Mouse (Mus musculus): ENCODE measurements around the gene Atp1b3. TPM values are rescaled to one million over a fixed set of nuclear protein-coding genes. Genes with fewer than 3 reads are reported as not detected.
"Not testable (repeated sequence)": the region's sequence is repeated elsewhere in the genome, so short reads cannot be mapped to it uniquely, and the experiment has no call there.

Atp1b3 gene
- 10 to 100 TPM; 78.5 to 87.6 TPM for total RNA-seq (2021)

DNA sequence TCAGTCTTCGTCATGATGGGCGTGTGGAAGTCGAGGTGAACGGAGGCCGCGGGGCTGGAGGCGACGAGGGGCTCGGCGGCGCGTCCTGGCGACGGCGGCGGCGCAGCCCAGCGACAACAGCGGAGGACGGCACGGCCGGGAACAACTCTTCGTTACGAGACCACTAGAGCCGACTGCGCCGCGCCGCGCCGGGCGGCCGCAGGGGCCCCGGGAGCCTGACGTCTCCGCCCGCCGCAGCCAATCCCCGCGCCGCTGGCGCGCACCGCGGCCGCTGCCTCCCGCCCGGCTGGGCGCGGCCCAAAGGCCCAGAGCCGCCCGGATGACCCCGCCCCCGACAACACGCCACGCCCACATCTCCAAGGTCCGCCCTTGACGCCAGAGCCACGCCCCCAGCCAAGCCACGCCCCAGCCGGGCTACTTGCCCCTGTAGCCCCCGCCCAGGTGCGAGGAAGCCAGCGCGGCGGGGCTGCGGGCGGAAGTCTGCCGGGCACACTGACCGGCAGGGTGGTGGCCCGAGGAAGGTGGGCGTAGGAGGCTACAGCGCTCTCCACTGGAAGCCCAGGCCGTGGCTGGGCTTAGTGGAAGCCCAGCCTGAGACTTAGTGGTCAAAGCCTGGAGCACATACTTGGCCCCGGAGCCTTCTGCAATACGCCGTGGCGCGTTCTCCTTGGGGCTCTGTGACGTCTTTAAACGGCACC lies at the start of gene Atp1b3:
Atp1b3 (minus strand) TSS at position 302 of the 698 bp plus-strand sequence.
- peak; percentile 98 to 100 for DNase-seq

DNA sequence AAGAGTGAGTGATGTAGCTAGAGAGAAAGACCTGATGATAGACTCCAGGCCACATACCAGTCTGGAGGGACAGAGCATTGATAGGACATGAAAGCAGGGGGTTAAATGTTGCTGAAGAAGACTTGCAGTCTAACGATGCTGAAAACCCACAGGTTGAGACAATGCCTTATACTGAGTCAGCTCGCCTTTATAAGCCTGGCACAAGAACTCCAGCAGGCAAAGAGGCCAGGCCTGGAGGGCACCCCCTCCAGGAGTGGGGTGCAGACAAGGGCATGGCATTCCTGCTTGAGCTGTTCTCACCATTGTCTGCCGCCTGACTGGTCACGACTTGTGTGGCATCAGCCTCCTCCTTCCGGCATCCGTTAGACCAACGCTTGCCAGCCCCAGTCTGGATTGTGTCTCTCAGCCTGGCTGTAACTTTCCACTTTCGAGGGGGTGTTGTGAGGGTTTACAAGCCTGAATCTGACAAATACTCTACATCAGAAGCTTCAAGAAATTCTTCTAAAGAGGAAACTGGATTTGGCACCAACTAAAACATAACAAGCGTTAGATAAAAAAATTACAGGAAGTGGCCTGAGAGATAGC lies 48.7 kb upstream of the Atp1b3 start:
- no peak for DNase-seq

DNA sequence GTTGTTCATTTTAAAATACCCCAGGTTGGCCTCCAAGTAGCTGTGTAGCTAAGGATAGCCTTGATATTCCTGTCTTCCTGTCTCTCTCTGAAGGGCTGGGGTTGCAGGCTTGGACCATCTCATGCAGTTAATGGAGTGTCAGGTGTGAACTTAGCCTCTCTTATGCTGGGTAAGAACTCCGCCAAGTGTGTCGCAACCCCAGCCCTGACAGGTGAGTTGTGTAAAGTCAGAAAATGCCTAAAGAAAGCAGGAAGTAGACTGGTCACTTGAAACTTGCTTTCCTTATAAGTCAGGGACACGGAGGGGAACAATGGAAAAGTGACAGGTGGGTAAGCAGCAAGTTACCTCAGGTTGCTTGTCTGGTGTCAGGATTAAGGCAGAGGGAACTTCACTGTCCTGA lies 40.1 kb upstream of the Atp1b3 start:
- no peak for DNase-seq

DNA sequence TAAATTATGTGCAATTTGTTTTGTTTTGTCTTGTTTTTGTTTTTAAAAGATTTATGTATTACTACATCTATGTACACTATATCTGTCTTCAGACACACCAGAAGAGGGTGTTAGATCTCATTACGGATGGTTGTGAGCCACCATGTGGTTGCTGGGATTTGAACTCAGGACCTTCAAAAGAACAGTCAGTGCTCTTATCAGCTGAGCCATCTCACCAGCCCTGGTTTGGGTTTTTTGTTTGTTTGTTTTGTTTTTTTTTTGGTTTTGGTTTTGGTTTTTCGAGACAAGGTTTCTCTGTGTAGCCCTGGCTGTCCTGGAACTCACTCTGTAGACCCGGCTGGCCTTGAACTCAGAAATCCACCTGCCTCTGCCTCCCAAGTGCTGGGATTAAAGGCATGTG lies 35.7 kb upstream of the Atp1b3 start:
- DNase-seq = not testable (repeated sequence)

DNA sequence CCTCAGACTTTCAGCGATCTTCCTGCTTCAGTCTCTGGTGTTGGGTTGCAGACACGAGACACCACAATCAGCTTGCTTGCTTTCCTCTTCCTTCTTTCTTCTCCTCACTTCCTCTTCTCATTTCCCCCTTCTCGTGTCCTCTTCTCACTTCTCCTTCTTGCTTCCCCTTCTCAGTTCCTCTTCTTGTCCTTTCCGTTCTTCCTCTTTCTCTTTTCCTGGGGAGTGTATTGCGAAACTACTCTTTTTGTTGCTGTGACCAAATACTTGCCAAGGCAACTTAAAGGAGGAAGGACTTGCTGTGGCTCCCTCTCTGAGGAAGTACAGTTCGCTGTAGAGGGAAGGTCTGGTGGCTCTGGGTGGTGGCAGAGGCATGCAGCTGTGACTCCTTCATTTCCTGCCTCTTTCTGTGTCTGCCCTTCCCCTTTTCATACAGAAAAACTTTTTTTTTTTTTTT lies 35.2 kb upstream of the Atp1b3 start:
- DNase-seq = no peak

DNA sequence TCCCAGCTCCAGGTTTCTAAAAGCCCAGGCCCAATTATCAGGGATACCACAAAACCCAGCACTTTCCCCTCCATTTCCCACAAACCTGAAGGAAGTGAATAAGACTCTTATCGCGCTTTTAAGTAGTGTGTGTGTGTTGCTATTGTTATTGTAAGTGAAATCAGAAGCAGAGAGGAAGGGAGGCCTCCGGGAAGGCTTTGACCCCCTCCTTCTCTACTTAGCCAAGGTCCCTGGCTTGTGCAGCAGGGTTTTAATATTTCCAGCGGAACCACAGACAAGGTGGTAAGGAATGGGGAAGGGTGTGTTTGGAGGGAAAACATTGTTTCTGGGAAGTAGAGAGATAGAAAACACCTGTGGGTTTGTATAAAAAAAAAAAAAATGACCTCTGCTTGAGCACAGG lies 34.4 kb upstream of the Atp1b3 start:
- no peak for DNase-seq

DNA sequence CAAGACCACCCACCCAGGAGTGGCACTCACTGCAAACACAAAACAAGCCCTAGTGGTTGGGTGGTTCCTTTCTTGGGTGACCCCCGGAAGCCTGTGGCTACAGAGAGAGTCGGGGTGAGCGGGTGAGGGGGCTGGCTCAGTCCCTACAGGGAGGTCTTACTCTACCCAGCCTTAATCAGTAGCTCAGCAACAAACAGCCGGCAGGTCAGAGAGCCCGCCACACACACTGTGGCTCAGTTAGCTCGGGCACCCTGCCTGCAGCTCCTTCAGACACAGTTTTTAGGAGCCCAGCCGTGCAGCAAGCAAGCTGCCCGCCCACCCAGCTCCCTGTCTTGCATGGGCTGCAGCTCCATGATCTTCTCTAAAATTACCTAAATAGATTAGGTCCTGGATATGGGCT lies 33.9 kb upstream of the Atp1b3 start:
- no peak for DNase-seq

DNA sequence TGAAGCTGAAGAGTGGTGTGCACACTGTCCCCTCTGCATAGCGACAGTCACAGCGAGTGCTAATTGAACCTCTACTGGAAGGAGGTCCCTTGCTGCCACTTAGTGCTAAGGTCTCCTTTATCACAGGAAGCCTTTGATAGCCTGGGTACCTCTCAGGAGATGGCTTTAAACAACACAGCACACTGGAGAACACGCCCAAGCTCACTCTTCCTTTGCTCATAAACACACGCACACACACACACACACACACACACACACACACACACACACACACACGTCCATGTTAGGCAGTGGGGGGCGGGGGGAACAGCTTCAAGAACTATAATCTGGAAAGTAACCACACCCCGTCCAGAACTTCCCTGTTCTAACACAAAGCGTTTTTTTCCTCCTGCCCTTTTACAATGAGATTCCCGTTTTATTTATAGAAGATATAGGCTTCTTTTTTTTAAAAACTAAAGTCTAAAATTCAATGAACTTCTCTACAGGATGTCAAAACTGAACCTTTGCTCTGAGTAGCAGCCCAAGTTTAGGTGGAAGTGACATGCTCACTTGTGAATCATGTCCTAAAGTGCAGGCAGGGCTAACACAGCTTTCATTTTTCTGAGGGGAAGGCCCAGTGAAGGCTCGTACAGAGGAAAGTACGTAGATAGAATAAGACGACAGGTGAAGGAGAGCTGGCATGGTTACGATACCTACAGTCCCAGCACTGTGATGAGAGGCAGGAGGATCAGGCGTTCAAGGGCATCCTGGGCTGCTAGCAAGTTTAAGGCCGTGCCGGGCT lies 30.9 kb upstream of the Atp1b3 start:
- no peak for DNase-seq

DNA sequence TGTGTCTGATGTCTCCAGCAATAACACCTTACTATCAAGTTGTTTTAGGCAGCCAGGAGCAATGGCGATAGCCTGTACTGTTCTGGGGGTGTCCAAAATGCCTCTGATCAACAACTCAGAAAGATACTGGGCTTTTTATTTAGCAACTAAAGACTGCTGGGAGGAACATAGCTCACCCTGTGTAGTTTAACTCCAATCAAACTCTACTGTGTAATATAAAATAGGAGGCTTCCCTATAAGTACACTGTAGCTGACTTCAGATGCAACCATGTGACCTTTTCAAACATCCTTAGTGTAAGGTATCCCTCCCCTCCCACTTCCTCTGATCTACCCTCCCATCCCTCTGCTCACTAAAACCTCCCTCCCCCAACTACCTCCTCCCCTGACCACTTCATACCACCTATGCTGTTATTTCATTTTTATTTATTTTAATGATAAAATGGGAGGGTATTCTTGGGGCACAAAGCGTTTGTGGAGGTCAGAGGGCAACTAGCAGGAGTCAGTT lies 29.5 kb upstream of the Atp1b3 start:
- no peak for DNase-seq

DNA sequence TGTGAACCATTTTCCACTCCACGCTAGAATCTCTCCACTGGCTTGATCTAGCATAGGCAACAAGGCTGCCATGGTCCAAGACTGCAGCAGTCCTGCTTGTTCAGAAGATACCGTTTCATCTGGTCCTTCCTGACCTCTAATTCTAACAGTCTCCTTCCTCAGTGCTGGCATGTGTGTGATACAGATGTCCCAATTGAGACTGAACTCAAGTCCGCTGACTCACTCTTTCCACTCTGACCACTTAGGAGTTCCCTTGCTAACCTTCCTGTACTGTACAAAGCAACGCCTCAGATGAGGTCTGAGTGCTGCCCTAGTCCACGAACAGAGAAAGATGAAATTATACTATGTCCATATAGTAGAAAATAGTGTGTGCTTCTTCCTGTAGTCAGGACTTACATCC lies 28.9 kb upstream of the Atp1b3 start:
- DNase-seq = no peak

DNA sequence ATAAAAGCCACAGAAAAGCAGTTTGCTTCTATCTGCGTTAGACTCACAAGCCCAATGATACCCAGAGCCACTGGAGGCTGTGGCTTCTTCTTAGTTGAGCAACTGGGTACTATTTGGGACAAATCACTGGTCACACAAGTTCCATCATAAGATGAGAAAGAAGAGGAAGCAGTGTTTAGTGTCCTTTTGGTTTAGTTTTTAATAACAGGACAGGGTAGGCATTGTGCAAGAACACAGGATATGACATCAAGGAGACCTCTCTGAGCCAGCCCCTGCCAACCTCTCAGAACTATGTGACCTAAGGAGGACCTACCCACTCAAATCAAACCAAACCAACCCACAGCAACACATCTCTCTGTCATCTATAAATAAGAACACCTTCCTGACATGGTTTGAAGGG lies 27.7 kb upstream of the Atp1b3 start:
- no peak for DNase-seq

DNA sequence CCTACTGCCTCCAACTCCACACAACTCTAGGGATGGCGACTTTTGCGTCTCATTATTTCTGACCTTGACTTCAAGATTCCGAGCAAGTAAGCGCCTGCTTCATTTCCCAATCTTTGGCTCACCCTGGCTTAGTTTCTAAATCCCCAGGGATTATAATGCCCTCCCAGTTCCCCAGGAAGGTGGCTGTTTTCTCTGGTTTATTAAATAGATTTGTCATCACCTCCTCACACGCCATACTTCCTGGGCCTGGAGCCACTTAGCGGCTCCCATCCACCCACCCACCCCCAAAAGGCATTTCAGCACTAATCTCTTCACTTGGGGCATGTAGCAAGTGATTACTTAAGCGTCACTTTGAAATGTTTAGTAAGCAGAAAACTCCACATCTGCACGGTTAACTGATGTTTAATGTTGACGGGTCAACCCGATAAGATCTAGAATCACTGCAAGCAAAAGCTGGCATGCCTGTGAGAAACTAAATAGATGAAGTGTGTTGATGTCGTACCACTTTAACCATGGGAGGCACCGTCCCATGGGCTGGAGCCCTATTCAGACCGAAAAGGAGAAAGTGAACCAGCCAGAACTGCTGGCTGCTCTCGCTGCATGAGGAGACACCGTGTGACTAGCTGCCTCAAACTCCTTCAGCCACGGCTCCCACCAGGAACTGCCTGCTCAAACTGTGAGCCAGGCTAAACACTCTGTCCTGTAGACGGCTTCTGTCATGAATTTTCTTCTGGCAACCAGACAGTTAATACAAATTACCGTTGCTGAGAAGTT lies 19.7 kb upstream of the Atp1b3 start:
- DNase-seq = no peak

DNA sequence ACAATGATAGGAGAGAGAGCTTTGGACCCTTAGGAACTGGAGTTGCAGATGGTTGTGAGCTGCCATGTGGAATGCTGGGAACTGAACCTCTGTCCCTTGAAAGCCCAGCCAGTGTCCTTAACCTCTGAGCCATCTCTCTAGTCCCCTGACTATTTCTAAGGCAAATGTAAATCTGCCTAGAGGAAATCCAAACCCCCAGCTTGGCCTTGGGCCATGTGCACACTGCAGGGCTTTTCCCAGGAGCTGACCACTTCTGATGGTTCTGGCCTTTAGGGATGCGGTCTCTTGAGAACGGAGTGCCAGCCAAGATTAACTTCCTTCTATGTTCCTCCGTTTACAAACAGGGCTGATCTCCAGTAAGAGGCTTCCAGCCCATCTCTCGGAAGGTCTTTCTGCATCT lies 18.5 kb upstream of the Atp1b3 start:
- no peak for DNase-seq

DNA sequence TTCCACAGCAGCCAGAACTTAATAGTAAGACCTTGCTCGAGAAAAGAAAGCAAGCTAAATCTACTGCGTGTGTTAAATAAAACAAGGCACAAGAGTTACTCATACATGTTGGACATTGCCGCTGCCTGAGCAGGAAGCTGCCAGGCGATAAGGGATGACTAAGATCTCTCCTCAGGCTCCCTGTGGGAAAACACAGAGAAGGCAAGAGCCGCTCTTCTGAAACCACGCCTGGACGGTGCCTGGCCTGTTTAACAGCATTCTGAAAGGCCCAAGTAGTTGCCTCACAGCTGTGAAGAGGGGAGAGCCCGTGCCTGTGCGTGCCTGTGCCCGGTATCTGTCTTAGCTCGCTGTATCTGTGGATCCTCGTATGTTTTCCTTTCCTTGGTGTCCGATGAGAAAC lies 17.2 kb upstream of the Atp1b3 start:
- no peak for DNase-seq

DNA sequence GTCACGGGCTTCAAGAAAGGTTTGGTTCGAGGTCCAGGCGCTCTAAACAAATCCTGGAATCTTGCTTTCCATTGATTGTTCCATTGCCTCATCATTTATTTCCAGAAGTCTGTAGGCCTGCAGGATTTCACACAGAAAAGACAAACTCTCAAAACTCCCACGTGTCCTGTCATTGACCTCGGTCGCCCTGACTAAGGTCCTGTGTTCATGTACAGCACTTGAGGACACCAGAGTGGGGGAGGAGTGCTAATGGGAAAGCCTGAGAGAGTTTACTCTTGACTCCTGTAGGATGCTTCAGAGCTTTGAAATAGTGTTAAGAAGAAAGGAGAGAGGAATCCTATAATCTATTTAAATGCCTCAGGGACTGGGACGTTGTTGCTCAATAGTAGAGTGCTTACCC lies 15.3 kb upstream of the Atp1b3 start:
- DNase-seq = no peak

DNA sequence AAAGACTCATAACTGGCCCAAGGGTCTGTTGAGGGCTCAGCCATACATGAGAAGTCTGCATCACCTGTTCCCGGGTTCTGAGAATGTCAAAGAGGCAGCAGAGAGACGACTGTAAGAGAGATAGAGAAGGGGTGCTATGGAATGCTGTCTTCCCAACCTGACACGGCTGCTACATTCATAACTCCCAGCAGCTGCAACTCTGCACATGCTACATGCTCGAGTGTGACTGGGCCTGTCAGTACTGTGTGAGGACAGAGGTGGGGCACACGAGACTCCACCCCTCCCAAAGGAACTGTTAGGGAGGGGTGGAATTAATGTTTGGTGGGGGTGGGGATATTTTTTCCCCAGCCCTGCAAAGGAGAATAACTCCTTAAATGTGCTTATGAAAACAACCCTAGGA lies 14.5 kb upstream of the Atp1b3 start:
- DNase-seq = no peak

DNA sequence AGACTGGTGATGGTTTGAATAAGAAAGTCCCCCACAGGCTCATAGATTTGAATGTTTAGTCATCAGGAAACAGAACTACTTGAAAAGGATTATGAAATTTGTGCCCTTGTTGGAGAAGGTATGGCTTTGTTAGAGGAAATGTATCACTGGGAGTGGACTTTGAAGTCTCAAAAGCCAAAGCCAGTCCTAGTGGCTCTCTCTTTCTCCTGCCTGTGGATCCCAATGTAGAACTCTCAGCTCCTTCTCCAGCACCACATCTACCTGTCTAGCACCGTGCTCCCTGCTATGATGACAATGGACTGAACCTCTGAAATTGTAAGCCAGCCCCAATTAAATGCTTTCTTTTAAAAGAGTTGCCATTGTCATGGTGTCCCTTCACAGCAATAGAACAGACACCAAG lies 12.9 kb upstream of the Atp1b3 start:
- DNase-seq = no peak

DNA sequence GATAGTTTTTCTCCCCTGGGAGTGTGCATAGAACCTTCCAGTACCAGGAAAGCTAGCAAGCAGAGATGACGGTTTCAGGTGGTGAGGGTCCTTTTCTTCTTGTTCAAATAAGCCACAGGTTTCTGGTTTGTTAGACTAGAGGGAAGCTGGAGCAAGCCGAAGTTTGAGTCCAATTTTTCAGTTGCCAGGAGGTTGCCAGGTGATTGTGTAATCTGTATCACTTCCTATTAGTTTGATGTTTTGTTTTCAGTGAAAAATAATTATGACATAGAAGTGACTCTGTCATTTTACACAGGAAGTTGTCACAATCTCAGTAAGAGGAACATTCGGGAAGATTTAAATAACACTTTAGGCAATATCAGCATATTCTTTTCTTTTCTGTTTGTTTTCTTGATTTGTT lies 11.6 kb upstream of the Atp1b3 start:
- no peak for DNase-seq

DNA sequence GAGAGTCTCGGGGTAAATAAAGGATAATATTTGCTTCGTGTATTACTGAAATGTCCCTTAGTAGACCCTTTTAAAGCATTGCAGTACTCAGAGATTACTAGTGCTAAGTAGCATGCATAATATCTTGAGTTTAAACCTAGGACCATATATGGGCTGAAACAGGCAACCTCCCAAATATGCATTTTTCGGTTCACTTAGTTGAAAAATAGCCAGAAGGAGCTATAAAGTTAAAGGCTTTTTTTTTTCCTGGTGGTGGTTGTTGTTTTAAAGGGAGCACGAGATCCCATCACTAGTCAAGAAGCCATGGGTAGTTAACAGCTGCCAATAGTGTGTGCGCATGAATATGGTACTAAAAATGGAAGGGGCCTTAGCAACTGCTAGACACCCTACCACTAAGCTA lies 6.8 kb upstream of the Atp1b3 start:
- DNase-seq = no peak

DNA sequence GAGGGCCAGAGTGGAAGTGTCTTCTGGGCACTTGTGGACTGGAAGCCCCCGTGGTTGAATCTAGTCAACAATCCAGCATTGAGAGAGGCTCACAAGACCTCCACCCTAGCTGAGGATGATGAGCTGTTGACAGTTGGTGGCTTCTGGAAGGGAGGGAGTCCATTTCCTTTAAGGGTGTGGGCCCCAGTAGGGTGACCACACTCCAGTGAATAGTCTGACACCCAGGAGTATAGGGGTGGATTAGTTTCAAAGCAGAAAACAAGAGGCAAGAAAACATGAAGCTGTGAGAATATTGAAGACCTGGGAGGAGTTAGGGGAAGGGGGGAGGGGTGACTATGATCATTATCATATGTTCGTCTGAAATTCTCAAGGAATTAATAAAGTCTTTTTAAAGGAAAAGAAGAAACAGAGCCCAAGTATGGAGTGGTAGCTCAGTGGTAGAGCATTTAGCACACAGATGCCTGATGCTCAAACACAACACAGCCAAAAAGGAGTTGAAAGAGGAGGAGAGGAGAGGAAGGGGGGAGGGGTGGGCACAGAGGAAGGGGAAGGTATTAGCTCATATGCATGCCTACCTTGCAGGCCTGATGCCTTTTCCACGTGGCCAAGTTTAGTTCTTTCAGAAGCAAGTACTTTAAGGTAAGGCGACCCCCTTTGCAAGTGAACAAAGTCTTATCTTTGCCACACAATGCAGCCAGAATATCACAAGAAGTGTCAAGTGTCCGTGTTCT lies 5.6 kb upstream of the Atp1b3 start:
- DNase-seq = no peak

DNA sequence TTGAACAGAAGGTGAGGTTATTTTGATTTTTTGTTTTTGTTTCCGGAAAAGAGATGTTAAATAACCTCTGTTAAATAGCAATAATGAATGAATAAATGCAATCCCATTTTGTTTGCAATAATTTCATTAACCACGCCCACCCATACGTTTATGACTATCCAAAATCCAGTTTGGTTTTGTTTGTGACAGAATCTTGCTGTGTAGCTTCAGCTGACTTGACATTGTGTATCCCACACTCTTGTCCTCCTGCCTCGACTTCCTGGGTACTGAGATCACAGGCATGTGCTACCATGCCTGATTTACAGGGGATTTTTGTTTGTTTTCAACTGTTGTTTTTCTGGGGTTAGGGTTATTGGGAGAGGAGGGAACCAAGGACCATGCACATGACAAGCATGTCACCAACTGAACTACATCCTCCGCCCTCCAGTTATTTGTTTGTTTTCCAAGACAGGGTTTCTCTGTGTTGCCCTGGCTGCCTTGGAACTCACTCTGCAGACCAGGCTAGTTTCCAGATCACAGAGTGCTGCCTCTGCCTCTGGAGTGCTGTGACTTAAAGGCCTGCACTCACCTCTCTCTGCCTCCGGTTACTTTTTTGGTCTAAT lies 1.1 kb upstream of the Atp1b3 start:
- no peak for DNase-seq
